In the genomic region with DNA sequence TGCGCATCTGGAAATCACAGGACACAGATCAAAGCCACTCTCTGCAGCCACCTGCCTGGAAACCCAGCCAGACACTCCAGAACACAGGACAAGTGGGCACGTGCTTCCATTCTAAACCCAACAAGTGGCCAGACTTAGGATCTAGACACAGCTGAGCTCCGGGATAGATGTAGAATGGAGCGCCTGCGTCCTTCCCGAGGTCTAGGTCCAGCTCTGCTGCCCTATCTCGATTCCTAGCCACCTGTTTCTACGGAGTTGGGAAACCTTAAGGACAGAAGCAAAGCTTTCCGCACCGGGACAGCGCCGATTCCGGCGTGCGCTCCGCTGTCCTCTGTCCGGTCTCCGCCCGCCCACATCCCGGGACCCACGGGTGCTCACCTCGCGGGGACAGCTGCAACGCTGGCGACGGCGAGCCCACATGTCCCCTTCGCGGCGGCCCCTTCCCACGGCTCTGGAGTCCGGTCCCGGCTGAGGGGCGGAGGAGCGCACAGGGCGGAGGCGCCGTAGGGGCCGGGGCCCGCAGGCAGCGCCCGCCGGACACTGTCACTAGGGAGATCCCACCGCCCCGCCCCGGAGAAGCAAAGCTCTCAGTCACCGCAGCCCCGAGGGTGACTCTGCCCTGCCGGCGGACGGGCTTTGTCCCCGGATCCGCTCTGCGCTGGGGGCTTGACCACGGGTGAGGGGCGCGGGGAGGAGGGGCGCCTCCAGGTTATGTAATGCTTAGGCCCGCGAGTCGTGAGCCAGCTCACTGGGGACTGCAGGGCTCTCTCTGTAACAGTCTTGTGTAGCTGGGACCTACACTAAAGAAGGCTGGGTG, we compare ENCODE assay signal across 8 mouse cellular contexts. TPM values are rescaled to one million over a fixed set of nuclear protein-coding genes. Genes with fewer than 3 reads are reported as not detected.
DNase-seq lines count a peak whose midpoint lies in the region; ATAC-seq and TF ChIP-seq lines count a peak whose summit lies in the region.

A gene (minus strand): TSS at position 602 of the 817 bp plus-strand sequence.

- peak; percentile 24; the same call in 1 of the 2 replicates for TF ChIP-seq POLR2A in lung, adult 2 months (IDR thresholded peaks at IDR 0.05; ENCODE audit: borderline replicate concordance, extremely low read depth, low read depth, low read length)

- intact Hi-C loops in left cerebral cortex, adult 2 months (cut with DNase I) = no loop called here

- H3K9ac ChIP-seq in heart, embryonic 11.5 days (ENCODE audit: low read depth, low read length) = peak within 1 kb of the TSS; percentile 86

- 1% methylated on average over 49 of the region's 61 CpGs for WGBS in heart, embryonic 11.5 days (ENCODE audit: insufficient replicate concordance)
- WGBS in lung, adult 2 months = 1% methylated on average over 61 of the region's 61 CpGs

- peak within 1 kb of the TSS; percentile 47 for H3K27ac ChIP-seq in left cerebral cortex, adult 2 months
- peak within 1 kb of the TSS; percentile 90 for H3K27ac ChIP-seq in heart, embryonic 11.5 days (ENCODE audit: low read depth, low read length)

- ATAC-seq in heart, embryonic 11.5 days (replicated peaks; ENCODE audit: insufficient number of reproducible peaks, low FRiP score, low TSS enrichment) = peak; percentile 69
- peak; percentile 18; the same call in 1 of the 2 replicates for ATAC-seq in neutrophil, adult 5-6 weeks (ENCODE audit: extremely low read depth, insufficient number of reproducible peaks, low FRiP score, poor library complexity, severe bottlenecking)

- peaks cover 5% of the 10 kb centered on the region; the same call in 1 of the 2 replicates for H3K4me1 ChIP-seq in heart, embryonic 11.5 days (ENCODE audit: control insufficient read depth, insufficient read depth, low read length)
- H3K4me1 ChIP-seq in lung, adult 2 months (ENCODE audit: control insufficient read depth, insufficient read depth, low read length) = no peaks in the 10 kb centered on the region

- no peak for TF ChIP-seq CTCF in left cerebral cortex, adult 2 months (IDR thresholded peaks at IDR 0.05)
- no peak for TF ChIP-seq CTCF in lung, adult 2 months (IDR thresholded peaks at IDR 0.05; ENCODE audit: insufficient read depth, low read length)

- no peaks in the 10 kb centered on the region for H3K9me3 ChIP-seq in heart, embryonic 11.5 days (replicated peaks; ENCODE audit: control insufficient read depth, low read length)

- peak within 1 kb of the TSS; percentile 58 for H3K4me3 ChIP-seq in left cerebral cortex, adult 2 months
- peak within 1 kb of the TSS; percentile 73 for H3K4me3 ChIP-seq in heart, embryonic 11.5 days (ENCODE audit: low read depth, low read length)
- peak within 1 kb of the TSS; percentile 60 for H3K4me3 ChIP-seq in lung, adult 2 months (replicated peaks; ENCODE audit: extremely low read depth, low read depth, low read length)

- H3K4me2 ChIP-seq in heart, embryonic 11.5 days = peak within 1 kb of the TSS; percentile 89

- H3K27me3 ChIP-seq in heart, embryonic 11.5 days (ENCODE audit: control insufficient read depth, insufficient read depth, low read length) = no peaks in the 10 kb centered on the region

- DNase-seq in left cerebral cortex, adult 2 months (ENCODE audit: extremely low spot score in 1 of 2, low spot score in 2 of 2) = peak in 1 of 2 experiments; percentile 16
- DNase-seq in left cerebral cortex, adult 11 months (ENCODE audit: low spot score) = no peak
- peak; percentile 30 for DNase-seq in embryo, embryonic 11.5 days (ENCODE audit: low read depth, low spot score)
- peak; percentile 68 for DNase-seq in kidney, adult 9 months
- peak; percentile 62 for DNase-seq in lung, adult 2 months
- no peak for DNase-seq in spleen, adult 18-20 months

- no peaks in the 10 kb centered on the region for H3K36me3 ChIP-seq in heart, embryonic 11.5 days (ENCODE audit: control insufficient read depth, insufficient read depth, low read length)

RNA-seq across cellular contexts. Expression of the gene that starts here (rescaled TPM):
- 1 to 10 TPM; 1.8 to 3.5 TPM for total RNA-seq in left cerebral cortex, adult 2 months (2021)
- polyA plus RNA-seq in heart, embryonic 11.5 days (2014; fragmentation: Nextera tagmentation; extraction: Ambion mirVana) = 37.2 and 41.1 TPM in 2 replicates
- polyA plus RNA-seq in lung, adult 2 months (2012; rRNA removed) = 2.9 and 3.8 TPM in 2 replicates
- 0.61 TPM in 1 of 2 replicates, not detected in the other for total RNA-seq in neutrophil, adult 5-6 weeks (2017)

Comparison
In these comparisons a context has a peak if more than half of its experiments do, and no peak if none do; other contexts are left out.
1. Peak in ATAC-seq in neutrophil, adult 5-6 weeks; RNA of the gene not detected or under 1 TPM.
2. DNase-seq: peak in embryo, embryonic 11.5 days (single experiment), kidney, adult 9 months (single experiment) and lung, adult 2 months (single experiment); none in left cerebral cortex, adult 11 months (single experiment) and spleen, adult 18-20 months (0 of 2).
3. Peak in every context shown above with its lines, with median percentiles within 50 percentile points of each other: H3K4me3 ChIP-seq.